Mouse (Mus musculus): ENCODE results near the gene Lmna. TPM values are rescaled to one million over a fixed set of nuclear protein-coding genes. Genes with fewer than 3 reads are reported as not detected.

Lmna gene
- total RNA-seq, 1 experiment = 121 TPM

DNA sequence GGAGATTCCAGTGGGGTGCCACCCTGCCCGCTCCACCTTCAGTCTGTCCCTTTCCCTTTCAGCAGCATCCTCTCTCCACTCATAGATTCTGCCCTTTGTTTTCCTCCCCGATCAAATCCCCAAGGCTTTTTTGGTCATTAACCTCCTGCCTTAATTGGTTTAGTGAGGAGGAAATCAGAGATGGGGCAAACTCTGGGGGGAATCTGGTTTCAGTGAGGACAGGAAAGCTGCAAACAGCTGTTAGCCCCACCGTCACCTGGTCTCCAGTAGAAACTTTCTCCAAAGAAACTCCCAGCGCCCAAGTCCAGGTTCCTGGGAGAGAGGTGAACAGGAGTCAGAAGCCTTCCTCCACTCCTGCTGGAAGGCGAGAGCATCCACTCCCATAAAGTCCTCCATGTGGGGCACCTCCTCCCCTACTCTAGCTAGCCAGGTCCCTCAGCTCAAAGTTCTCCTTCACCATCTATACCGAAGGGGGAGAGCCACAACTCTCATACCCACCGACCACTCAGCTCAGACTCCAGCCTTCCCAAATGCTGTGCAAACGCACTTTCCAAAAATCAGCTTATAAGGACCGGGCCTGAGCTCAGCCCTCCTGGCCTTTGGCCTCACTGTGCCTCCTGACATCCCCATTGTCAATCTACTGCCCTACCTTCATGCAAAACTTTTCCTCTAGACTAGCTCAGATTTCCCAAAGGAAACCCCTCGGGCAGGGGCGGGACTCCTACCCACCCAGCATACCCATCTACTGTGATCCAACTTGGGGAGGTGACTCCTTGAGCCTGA, 20.5 kb upstream of the Lmna start:
- TF ChIP-seq ZNF384 (IDR thresholded peaks at IDR 0.05; ENCODE audit: low read depth, low read length) (no peak), ZC3H11A (IDR thresholded peaks at IDR 0.05; ENCODE audit: borderline replicate concordance, low read depth, low read length) (no peak), HCFC1 (IDR thresholded peaks at IDR 0.05; ENCODE audit: borderline replicate concordance, insufficient read depth, low read length) (no peak), CHD2 (IDR thresholded peaks at IDR 0.05; ENCODE audit: low read depth, low read length) (no peak), MAFK (IDR thresholded peaks at IDR 0.05; ENCODE audit: insufficient read depth, low read depth, low read length) (no peak)
- H3K4me1 ChIP-seq (ENCODE audit: control insufficient read depth in 2 of 2, insufficient read depth in 2 of 2, low read length in 2 of 2, poor library complexity in 1 of 2) = peaks cover 6 to 25% of the 10 kb centered on the region in 2 experiments; a peak in 3 of 4 replicates
- peaks cover 5% of the 10 kb centered on the region for H3K36me3 ChIP-seq (ENCODE audit: control insufficient read depth, insufficient read depth, low read length, poor library complexity, severe bottlenecking)
- H3K9me3 ChIP-seq (ENCODE audit: control insufficient read depth, insufficient read depth, low read depth, low read length) = no peaks in the 10 kb centered on the region
- peak overlapping the region; percentile 95 to 96 for H3K4me3 ChIP-seq (ENCODE audit: insufficient read depth in 1 of 2, low read depth in 1 of 2, low read length in 2 of 2, poor library complexity in 1 of 2, severe bottlenecking in 1 of 2)
- peak; percentile 81 for DNase-seq (ENCODE audit: low read depth, low spot score)
- peak overlapping the region; percentile 41; the same call in 1 of the 2 replicates for H3K9ac ChIP-seq (ENCODE audit: insufficient read depth, low read depth, low read length, poor library complexity, severe bottlenecking)
- in situ Hi-C loops (cut with MboI; ENCODE audit: low sequenced_read_pairs in 2 of 2, unreplicated experiment in 2 of 2) = no loop called here
- peak overlapping the region; percentile 95; the same call in 1 of the 2 replicates for H3K27ac ChIP-seq (ENCODE audit: insufficient read depth, low read depth, low read length, poor library complexity, severe bottlenecking)

- H3K27ac ChIP-seq (ENCODE audit: insufficient read depth, low read depth, low read length, poor library complexity, severe bottlenecking) = peak overlapping the region; percentile 95; the same call in 1 of the 2 replicates
- H3K9ac ChIP-seq (ENCODE audit: insufficient read depth, low read depth, low read length, poor library complexity, severe bottlenecking) = peak overlapping the region; percentile 21; the same call in 1 of the 2 replicates
- H3K36me3 ChIP-seq (ENCODE audit: control insufficient read depth, insufficient read depth, low read length, poor library complexity, severe bottlenecking) = peaks cover 8% of the 10 kb centered on the region
- peak overlapping the region in 1 of 2 experiments; percentile 96; a peak in 3 of 4 replicates for H3K4me3 ChIP-seq (ENCODE audit: insufficient read depth in 1 of 2, low read depth in 1 of 2, low read length in 2 of 2, poor library complexity in 1 of 2, severe bottlenecking in 1 of 2)
- in situ Hi-C loops (cut with MboI; ENCODE audit: low sequenced_read_pairs in 2 of 2, unreplicated experiment in 2 of 2) = no loop called here
- H3K9me3 ChIP-seq (ENCODE audit: control insufficient read depth, insufficient read depth, low read depth, low read length) = no peaks in the 10 kb centered on the region
- H3K4me1 ChIP-seq (ENCODE audit: control insufficient read depth in 2 of 2, insufficient read depth in 2 of 2, low read length in 2 of 2, poor library complexity in 1 of 2) = peaks cover 6 to 17% of the 10 kb centered on the region in 2 experiments; a peak in 3 of 4 replicates
- TF ChIP-seq CHD2 (IDR thresholded peaks at IDR 0.05; ENCODE audit: low read depth, low read length) (no peak), ZNF384 (IDR thresholded peaks at IDR 0.05; ENCODE audit: low read depth, low read length) (no peak), HCFC1 (IDR thresholded peaks at IDR 0.05; ENCODE audit: borderline replicate concordance, insufficient read depth, low read length) (no peak), MAFK (IDR thresholded peaks at IDR 0.05; ENCODE audit: insufficient read depth, low read depth, low read length) (no peak), ZC3H11A (IDR thresholded peaks at IDR 0.05; ENCODE audit: borderline replicate concordance, low read depth, low read length) (no peak)
- no peak for DNase-seq (ENCODE audit: low read depth, low spot score)
Measured at GRCm38 (mm10) chr3:88529204-88530000, 19.6 kb upstream of the Lmna start.

DNA sequence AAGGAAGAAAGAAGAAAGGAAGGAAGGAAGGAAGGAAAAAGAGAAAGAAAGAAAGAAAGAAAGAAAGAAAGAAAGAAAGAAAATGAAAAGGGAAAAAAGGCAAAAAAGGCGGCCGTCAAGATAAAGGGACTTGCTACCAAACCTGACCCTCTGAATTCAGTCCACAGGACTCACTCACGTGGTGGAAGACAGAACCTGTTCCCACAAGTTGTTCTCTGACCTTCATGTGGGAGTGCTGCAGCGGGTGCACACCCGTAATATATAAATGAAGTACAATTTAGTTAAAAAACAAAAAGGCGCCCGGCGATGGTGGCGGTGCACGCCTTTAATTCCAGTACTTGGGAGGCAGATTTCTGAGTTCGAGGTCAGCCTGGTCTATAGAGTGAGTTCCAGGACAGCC, 18.9 kb upstream of the Lmna start:
- TF ChIP-seq HCFC1 (IDR thresholded peaks at IDR 0.05; ENCODE audit: borderline replicate concordance, insufficient read depth, low read length) (no peak), ZC3H11A (IDR thresholded peaks at IDR 0.05; ENCODE audit: borderline replicate concordance, low read depth, low read length) (no peak), MAFK (IDR thresholded peaks at IDR 0.05; ENCODE audit: insufficient read depth, low read depth, low read length) (no peak)

GRCm38 (mm10) chr3:88527565-88527964, 17.8 kb upstream of the Lmna start:
- Histone ChIP-seq H3K4me1 (ENCODE audit: control insufficient read depth in 2 of 2, insufficient read depth in 2 of 2, low read length in 2 of 2, poor library complexity in 1 of 2) (peaks cover 6 to 12% of the 10 kb centered on the region in 2 experiments; a peak in 3 of 4 replicates), H3K9ac (ENCODE audit: insufficient read depth, low read depth, low read length, poor library complexity, severe bottlenecking) (peak overlapping the region; percentile 19; the same call in 1 of the 2 replicates)
- in situ Hi-C loops (cut with MboI; ENCODE audit: low sequenced_read_pairs in 2 of 2, unreplicated experiment in 2 of 2) = no loop called here

More for the DNA sequence above, 18.9 kb upstream of the Lmna start:
- Histone ChIP-seq H3K4me3 (ENCODE audit: insufficient read depth in 1 of 2, low read depth in 1 of 2, low read length in 2 of 2, poor library complexity in 1 of 2, severe bottlenecking in 1 of 2) (no peak overlapping the region), H3K9ac (ENCODE audit: insufficient read depth, low read depth, low read length, poor library complexity, severe bottlenecking) (no peak overlapping the region), H3K4me1 (ENCODE audit: control insufficient read depth in 2 of 2, insufficient read depth in 2 of 2, low read length in 2 of 2, poor library complexity in 1 of 2) (peaks cover 6 to 13% of the 10 kb centered on the region in 2 experiments; a peak in 3 of 4 replicates), H3K36me3 (ENCODE audit: control insufficient read depth, insufficient read depth, low read length, poor library complexity, severe bottlenecking) (peaks cover 14% of the 10 kb centered on the region), H3K27ac (ENCODE audit: insufficient read depth, low read depth, low read length, poor library complexity, severe bottlenecking) (no peak overlapping the region), H3K9me3 (ENCODE audit: control insufficient read depth, insufficient read depth, low read depth, low read length) (no peaks in the 10 kb centered on the region)
- in situ Hi-C loops (cut with MboI; ENCODE audit: low sequenced_read_pairs in 2 of 2, unreplicated experiment in 2 of 2) = no loop called here
- DNase-seq (ENCODE audit: low read depth, low spot score) = no peak

More at GRCm38 (mm10) chr3:88527565-88527964, 17.8 kb upstream of the Lmna start:
- H3K9me3 ChIP-seq (ENCODE audit: control insufficient read depth, insufficient read depth, low read depth, low read length) = no peaks in the 10 kb centered on the region
- peaks cover 16% of the 10 kb centered on the region for H3K36me3 ChIP-seq (ENCODE audit: control insufficient read depth, insufficient read depth, low read length, poor library complexity, severe bottlenecking)
- H3K4me3 ChIP-seq (ENCODE audit: insufficient read depth in 1 of 2, low read depth in 1 of 2, low read length in 2 of 2, poor library complexity in 1 of 2, severe bottlenecking in 1 of 2) = peak overlapping the region in 1 of 2 experiments; percentile 9; a peak in 1 of 4 replicates
- no peak overlapping the region for H3K27ac ChIP-seq (ENCODE audit: insufficient read depth, low read depth, low read length, poor library complexity, severe bottlenecking)
- no peak for DNase-seq (ENCODE audit: low read depth, low spot score)
- TF ChIP-seq MAFK (IDR thresholded peaks at IDR 0.05; ENCODE audit: insufficient read depth, low read depth, low read length) (no peak), ZC3H11A (IDR thresholded peaks at IDR 0.05; ENCODE audit: borderline replicate concordance, low read depth, low read length) (no peak), HCFC1 (IDR thresholded peaks at IDR 0.05; ENCODE audit: borderline replicate concordance, insufficient read depth, low read length) (no peak), ZNF384 (IDR thresholded peaks at IDR 0.05; ENCODE audit: low read depth, low read length) (no peak), CHD2 (IDR thresholded peaks at IDR 0.05; ENCODE audit: low read depth, low read length) (no peak)
